Mouse (Mus musculus) right cerebral cortex, adult 18-20 months (tissue): ENCODE results near the gene Cacnb2.
A peak's percentile ranks its signal among the peaks of the same experiment; 100 is the strongest.

Experiments
- DNase-seq: peaks from one replicate; pipeline ENCODE4 v3.0.0; 2022; ENCODE audit warnings: mixed read lengths

Cacnb2 gene

DNA sequence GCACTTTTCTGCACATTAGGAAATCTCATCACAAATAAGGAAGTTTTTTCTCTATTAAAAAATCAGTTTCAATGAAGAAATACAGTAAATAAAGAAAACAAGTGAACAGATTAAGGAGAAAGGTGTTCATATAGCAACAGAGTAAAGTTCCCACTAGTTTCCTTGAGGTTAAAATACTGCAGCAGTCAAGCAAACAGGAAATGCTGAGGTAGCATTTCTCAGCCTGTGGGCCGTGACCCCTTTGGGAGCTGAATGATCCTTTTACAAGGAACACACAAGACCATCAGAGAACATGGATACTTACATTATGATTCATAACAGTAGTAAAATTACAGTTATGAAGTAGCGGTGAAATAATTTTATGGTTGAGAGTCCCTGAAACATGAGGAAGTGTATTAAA, 185.1 kb downstream of the Cacnb2 start:
- no peak for DNase-seq

DNA sequence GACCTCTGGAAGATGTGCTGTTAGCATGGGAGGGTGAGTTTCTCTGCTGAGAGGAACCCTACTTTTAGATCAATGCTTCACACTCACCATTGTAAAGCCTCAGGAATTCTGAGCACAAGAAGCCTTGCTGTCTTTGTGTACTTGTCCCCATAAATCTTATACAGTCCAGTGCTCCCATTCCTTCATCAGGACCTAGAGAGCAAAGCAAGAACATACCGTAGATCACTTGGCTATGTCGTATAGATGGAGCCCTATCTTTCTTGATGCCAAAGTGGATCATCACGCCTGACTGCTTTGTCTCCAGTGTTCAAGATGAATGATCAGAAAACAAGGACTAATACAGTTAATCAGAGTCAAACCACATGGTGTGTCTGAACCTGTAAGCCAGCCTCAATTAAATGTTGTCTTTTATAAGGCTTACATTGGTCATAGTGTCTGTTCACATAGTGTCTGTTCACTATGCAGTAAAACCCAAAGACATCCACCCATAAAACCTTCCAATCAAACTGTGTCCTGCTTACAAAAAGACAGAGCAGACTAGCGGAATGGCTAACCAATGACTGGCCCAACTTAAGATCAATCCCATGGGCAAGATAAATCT, 198.7 kb downstream of the Cacnb2 start:
- no peak for DNase-seq

DNA sequence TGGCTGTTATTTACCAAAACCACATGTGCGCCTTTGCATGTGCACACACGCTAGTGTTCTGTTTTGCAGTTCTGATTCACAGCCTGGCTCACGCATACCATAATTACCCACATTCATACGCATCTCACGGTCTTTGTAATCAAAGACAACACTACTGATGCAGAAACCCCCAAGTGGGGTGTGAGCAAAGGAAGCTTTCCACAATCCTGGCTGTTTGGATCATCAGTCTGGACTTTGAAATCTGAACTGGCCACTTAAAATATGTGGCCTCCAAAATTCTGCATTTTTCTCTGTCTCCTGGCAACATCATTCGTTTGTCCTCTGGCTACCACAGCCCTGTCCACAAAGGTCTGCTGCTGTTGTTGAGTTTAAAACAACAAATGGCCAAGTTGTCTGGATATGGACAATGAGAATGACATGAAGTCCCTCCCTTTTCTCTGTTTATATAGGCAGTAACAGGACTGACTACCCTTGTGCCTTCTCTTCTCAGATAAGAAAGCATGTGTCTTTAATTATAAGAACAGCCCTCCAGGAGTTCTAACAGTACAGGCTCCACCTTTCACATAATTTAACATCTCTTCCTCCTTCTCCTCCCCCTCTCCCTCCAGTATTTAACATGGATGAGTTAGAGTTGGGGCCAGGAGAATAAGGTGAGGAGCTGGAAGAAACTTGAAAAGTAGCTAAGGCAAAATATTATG, 204.9 kb downstream of the Cacnb2 start:
- DNase-seq: no peak

DNA sequence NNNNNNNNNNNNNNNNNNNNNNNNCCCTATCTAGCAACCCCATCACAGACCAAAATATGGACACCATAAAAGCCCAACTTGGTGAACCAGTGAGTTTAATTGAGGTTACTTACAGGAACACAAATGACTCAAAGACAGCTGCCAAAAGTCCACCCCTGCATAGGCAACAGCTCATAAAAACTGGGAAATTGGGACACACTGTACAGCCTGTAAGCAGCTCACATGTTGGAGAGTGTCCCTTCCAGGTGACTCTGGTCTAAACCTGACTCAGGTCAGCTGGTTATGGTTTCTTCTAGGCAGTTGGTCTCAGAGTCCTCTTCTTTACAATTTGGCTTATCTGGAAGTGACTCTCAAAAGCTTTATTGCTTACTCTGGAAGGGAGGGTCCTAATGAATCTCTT, 212.1 kb downstream of the Cacnb2 start:
- no peak for DNase-seq

DNA sequence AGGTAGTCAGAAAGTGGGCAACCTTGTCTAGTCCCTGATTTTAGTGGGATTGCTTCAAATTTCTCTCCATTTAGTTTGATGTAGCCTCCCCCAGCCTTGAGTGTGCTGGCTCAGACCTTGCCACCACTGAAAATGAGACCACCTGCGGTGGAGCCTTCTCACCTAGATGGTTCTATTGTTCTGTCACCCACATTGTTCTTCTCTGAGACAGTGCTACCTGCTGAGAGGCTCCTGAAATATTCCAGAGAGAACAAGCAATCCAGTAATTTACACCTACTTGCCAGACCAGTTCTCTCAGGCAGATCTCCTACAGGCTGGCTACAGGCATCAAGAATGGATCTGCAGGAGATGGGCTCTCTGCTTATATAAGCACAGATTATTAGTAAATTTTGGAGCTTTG, 215.8 kb downstream of the Cacnb2 start:
- DNase-seq: no peak

DNA sequence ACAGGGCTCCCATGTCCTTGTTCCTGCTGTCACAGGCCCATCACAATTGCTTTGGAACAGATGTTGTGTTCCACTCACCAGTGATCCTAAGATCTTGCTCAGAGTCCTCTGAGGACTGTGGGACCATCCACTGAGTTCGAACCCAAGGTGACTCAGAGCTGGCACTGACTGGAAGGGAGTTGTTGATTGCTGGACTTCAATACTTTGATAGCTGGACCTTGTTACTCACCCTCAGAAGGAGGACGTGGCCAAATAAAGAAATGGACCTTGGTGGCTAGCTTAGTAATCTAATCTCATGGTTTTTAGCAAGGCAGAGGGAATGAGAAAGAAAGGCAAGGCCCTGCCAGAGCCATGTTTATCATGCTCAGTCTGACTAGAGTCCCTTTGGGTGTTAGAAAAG, 218.1 kb downstream of the Cacnb2 start:
- DNase-seq: no peak

DNA sequence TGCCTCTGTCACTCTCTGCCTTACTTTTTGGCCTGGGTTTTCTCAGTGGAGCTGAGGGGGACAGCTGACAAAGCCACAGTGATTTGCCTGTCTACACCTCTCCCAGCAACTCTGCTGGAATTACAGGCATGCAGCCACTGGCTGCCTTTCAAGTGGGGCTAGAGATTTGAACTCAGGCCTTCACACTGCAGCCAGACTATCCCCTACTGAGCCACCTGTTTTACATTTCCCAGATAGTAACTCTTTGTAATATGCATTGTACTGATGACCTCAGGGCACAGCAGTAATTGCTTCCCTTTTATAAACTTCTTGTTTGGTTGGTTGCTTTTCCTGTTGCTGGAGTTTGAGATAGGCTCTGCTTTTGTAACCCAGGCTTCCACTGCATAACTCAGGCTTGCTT, 220.2 kb downstream of the Cacnb2 start:
- no peak for DNase-seq

DNA sequence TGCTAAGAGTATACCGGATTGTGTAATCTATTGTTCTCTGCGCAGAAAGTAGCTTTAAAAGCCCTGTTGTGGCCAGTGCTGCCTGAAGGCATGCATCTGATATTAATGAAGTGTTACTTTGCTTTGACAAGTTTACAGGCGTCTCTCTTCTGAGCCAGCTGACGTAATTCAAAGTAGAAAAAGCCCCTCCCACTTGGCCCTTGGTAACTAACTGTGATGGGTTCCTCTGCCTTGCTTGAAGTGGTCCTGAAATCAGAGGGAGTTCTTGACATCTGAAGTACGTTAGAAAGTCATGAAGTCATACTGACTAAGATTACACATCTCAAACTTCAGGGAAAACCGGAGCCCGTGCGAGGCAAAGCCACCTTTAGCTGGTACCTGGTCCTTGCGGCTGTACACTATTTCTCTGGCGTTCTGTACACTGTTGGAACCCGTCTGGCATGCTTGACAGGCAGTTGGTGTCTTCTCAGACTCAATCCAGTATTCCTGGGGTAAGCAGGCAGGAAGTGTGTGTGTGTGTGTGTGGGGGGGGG, 221.0 kb downstream of the Cacnb2 start:
- no peak for DNase-seq

DNA sequence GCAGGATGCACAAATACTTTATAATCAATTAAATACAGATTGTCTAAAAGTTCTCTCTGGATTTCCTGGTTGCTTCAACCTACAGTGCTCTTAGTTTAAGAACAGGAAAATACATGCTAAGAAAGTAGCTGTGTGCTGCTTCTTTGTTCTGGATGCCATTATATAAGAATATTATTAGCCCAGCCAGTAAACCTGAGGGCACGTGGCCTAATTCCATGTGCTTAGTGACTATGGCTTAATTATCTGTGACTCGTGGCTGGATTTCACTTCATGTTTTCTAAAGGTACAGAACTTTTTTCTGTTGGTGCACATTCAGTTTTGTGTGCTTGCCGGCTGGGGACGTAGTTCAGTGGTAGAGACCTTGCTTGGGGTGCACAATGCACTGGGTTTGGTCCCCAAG, 222.3 kb downstream of the Cacnb2 start:
- no peak for DNase-seq

DNA sequence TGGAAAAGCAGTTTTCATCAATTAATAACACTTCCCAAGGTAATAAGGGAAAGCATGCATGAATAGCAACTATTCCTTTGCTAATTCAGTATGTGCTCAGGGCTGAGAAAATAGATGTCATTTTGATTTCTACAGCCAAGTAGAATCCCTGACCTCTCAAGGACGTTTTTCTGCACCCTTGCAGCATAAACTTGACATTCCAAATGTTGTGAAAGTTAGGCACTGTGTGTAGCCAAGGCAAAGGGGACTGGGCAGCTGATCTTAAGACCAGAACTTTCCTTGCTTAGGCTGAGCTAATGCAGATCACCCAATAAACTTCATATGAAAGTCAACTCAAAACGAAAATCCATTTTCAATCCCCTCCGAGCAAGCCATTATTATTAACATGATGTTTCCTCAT, 226.6 kb downstream of the Cacnb2 start:
- DNase-seq: no peak

DNA sequence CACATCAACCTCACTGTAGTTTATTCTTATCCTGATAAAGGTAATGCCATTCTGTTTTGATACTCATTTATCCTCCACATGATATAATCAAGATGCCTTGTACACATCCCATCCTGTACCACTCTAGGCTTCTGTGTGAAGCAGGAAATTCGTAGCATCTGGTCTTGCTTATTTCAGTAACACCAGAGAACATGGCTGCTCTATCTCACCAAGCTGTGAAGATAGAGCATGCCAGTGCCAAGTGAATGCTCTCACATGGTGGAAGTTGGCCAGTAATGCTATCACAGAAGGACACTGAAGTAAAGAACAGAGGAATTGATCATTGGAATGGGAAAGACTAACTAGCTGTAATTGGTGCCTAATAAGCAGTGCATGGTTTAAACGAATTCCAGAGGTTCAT, 228.4 kb downstream of the Cacnb2 start:
- DNase-seq: no peak

DNA sequence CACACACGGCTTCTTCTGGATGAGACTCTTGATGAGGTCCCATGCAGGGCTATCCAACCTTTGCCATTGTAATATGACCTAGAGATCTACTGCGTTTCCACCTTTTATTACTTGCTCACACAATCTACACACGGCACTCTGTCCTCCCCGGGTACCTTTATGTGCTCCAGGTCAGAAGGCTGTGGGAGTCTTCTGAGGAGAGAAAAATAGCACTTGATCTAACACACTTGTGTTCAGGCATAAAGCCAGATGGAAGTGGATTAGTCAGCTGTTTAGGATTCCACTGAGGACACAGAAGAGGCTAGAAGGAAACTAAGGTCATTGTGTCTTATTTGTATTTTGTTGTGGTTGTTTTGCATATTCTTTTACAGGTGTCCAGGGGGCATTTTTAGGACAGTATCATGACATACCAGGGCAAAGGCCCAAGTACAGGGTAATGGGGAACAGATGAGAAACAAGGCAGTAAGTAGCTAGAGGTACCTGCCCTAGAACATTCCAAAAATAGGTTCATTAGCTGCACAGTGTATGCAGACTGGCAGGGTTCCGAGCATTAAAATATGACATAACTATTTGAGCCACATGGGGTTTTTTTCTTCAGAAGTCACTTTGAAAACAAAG, 231.9 kb downstream of the Cacnb2 start:
- no peak for DNase-seq

DNA sequence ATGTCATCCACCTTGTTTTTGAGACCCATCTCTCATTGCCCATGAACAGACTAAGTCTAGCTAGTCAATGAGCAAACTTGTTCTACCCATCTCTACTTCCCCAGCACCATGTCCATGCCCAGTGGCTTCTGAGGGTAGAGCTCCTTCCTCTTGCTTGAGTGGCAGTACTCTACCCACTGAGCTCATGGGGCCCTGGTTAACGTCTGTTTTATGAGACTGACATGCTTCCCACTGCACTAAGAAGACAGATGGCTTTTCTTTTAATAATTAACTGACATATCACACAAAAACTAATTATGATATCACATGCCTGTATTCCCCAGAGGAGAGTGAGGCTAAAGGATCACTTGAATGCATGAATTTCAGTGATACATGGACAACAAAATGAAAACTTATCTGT, 238.4 kb downstream of the Cacnb2 start:
- no peak for DNase-seq

DNA sequence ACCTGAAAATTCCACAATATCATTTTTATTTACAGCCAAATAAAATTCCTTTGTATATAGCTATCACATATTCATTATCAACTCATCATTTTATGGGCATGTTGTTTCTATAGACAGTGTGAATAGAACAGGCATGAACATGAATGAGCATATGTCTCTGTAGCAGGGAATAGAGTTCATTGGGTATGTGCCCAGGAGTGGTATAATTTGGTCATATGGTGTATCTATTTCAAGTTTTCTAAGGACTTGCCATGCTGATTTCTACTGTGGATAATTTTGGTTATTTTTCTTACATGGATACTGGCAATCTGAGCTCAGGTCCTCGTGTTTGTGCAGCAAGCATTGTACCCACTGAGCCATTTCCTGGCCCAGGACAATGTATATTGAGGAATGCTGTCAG, 243.8 kb downstream of the Cacnb2 start:
- DNase-seq: no peak

DNA sequence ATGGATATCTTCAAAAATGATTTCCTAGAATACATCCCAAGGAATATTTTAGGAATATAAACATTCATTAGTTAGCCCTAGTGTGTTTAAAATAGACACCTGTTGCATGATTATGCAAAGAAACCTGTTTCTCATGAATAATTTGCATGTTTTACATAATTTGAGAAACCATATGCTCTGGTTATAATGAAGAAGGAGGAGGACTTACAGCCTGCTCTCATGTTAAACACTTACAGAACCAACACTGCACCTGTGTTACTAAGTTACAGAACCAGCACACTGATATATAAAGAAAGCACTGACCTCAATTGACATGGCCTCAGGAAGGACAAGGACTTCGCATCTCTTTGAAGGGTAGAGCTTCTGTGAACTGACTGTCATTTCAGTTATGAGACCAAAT, 244.3 kb downstream of the Cacnb2 start:
- DNase-seq: no peak

DNA sequence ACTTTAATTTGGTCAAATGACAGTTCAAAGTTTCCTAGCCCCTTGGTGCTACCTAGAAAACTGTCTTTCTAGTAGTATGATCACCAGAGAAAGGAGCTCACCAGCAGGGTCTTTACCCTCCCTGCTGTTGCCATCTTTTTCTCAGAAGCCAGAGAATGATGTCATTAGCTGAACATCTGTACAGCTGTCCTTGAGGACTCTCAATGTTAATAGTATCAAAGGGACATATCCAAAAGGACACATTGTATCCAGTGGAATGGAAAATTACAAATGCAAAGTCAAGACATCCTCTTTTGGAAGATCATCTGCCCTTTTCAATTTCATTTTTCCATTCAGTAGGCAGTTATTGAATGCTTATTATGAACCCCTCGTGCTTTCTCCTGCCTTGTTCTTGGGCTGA, 247.9 kb downstream of the Cacnb2 start:
- DNase-seq: no peak

DNA sequence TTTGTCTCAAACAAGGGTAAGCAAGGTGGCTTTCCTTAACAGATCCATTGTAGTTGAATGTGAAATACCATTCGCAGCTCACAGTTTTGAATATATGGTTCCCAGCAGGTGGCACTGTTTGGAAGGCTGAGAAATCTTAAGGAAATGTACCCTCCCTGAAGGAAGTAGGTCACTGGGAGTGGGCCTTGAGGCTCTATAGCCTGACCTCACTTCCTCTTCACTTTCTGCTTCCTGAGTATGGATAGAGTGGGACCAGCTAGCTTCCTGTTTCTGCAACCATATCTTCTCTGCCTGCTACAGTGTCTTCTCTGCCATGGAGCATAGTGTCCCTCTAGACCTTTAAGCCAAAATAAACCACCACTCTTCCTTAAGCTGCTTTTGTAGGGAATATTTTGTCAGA, 248.5 kb downstream of the Cacnb2 start:
- no peak for DNase-seq

DNA sequence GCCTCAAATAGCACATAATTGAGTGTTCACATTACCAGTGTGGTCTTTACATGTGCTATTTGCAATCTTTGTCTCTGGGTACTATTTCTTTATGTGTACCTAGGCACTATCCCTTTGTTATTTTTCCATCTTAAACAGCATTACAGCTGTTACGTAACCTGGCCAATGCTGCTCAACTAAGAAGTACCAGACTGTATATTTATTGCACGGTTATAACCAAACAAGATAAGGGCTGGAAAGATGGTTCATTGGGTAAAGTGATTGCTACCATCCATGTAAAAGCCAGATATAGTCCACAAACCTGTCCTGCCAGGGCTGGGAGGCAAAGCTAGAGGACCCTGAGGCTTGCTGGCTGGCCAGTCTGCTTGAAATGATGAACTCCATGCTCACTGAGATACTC, 251.2 kb downstream of the Cacnb2 start:
- no peak for DNase-seq

DNA sequence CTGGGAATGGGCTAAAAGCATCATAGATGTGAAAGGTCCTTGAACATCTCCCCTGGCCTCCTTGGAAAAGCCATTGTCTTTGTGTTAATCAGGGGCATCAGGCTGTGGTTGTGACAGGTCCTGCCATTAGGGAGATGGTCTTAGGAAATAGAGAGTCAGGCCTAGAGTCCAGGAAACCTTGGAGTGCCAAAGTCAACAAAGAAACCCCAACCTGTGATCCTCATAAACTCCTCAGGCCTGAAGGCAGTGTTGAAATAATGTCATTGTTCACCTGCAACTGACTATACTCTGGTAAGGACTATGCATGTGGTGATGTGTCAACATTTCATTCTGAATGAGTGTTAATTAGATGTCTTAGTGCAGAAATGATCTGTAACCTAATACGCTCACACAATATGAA, 255.4 kb downstream of the Cacnb2 start:
- DNase-seq: no peak

DNA sequence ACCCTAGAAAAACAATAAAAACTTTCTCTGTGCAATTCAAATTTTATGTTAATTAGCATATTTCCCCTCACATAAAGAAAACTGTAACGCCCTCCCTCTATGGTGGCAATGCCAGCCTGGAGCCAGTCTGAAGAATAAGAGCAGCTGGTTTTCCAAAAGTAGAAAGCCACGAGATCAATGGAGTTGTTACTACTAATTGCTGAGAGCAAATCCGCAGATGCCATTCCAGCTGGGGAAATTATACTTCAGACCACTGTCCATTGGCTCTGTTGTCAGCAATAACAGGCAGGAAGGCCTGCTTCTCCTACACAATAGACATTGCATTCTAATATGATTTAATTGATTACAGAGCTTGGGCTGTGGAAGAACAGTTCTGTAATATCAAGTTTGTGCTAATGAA, 257.5 kb downstream of the Cacnb2 start:
- DNase-seq: no peak

DNA sequence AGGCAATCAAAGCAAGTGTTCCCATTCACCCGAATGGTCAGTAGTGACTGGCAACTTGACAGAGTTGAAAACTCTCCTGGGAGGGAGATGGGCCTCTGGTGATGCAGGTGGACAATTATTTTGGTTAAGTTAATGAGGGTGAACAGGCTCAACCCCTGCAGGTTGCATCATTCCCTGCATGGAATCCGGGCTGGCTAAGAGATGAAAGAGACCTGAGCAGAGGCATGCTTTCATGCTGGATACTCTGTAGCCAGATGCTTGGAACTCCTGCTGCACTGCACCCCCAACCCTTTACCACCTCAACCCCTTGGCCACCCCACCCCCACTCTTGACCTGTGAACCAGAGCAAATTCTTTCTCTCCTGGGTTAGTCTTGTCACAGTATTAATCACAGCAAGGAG, 258.7 kb downstream of the Cacnb2 start:
- DNase-seq: no peak

DNA sequence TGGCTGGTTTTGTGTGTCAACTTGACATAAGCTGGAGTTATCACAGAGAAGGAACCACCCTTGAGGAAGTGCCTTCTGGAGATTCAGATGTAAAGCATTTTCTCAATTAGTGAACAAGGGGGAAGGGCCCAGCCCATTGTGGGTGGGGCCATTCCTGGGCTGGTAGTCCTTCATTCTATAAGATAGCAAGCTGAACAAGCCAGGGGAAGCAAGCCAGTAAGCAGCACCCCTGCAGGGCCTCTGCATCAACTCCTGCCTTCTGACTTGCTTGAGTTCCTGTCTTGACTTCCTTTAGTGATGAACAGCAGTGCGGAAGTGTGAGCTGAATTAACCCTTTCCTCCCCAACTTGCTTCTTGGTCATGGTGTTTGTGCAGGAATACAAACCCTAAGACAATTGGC, 260.1 kb downstream of the Cacnb2 start:
- DNase-seq: no peak

DNA sequence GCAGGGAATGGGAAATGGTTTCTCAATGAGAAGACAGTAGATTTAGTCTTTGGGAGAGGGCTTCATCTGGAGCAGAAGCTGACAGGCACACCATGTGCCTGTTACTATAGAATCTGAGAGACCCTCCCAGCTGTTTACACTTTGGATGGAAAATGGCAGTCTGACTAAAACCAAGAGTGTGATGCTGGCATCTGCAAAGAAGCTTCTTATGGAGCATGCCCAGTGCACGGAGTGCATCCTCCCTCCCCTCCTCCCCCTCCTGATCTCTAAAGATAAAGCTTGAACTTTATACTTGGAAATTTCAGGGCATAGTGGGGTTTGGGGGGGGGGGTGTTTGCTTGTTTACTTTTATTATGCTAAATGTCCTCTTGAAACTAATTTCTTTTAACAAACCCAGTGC, 270.2 kb downstream of the Cacnb2 start:
- DNase-seq: no peak

DNA sequence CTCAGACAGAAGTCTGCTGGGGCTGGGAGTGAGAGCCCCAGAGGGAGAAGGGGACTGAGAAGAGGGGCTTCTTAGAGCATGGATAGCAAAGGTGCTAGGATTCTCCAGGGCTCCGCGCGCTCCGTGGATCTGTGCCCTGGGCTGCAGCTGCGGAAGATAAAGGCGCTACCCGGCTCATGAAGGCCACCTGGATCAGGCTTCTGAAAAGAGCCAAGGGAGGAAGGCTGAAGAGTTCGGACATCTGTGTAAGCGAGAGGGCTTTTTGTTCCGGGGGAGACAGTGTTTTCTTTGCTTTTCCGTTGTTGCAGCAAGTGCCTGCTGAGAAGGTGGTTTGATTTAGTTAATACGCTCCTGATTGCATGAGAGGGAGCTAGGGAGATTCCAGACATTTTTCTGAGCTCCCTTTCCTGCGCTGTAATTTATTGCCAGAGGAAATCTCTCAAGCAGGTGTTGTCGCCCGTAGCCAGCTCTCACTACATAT, 270.9 kb downstream of the Cacnb2 start:
- peak; percentile 23 for DNase-seq
